Mouse (Mus musculus): ENCODE data around the gene Ctdspl2.

- no peak for TF ChIP-seq CTCF (conservative IDR thresholded peaks at IDR 0.05; ENCODE audit: insufficient read depth, insufficient read length, low read depth, low read length)
- no peak for TF ChIP-seq POLR2A (IDR thresholded peaks at IDR 0.05; ENCODE audit: low read depth, low read length)
These were observed 53.0 kb downstream of the Ctdspl2 start for GRCm38 (mm10) chr2:122008832-122009231.

Data from kidney, adult 2 months (tissue).